Mouse (Mus musculus) bone marrow macrophage, adult 2 months (primary cell): ENCODE data around the gene Nubp1.

Experiments
- CTCF ChIP-seq: IDR thresholded peaks from 2 replicates; pipeline ENCODE4 v1.5.1; 2012; ENCODE audit warnings: low read depth, mild to moderate bottlenecking, low read length, moderate library complexity
- POLR2A ChIP-seq: IDR thresholded peaks from 2 replicates; pipeline ENCODE4 v1.6.1; 2012; ENCODE audit warnings: mild to moderate bottlenecking, low read depth, low read length, borderline replicate concordance

DNA sequence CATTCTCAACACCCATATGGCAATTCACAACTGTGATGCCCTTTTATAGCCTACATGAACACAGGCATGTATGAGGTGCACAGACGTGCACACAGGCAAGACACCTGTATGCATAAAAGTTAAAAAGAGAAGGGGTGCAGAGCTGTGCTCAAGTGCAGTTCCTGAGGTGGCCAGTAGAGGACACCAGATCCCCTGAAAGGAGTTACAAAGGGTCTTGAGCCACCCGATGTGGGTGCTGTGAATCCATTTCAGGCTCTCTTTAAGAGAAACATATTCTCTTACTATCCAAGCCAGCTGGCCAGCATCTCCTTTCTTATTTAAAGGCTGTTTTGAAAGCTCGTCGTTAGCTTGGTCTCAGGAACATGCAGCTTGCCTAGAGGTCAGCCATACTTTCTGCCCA, 5.1 kb downstream of the Nubp1 start:
- TF ChIP-seq CTCF (peak; percentile 69), POLR2A (no peak)
